9 mouse cellular contexts compared by ENCODE assay signal in genomic region chr4:124882151-124882729, GRCm38 (mm10). TPM values are rescaled to one million over a fixed set of nuclear protein-coding genes. Genes with fewer than 3 reads are reported as not detected.
DNase-seq lines count a peak whose midpoint lies in the region; ATAC-seq and TF ChIP-seq lines count a peak whose summit lies in the region.
"Had no signal": no experiment of that assay in that cellular context is flagged by ENCODE, and none has a peak within 500 bp of the region (broad histone marks: within the 10 kb centered on the region; RNA-seq: fewer than 3 reads in every experiment).

No protein-coding gene starts in this region.

- peak; percentile 36 for ATAC-seq in forebrain, embryonic 15.5 days (replicated peaks)
- ATAC-seq in midbrain, embryonic 14.5 days (ENCODE audit: low FRiP score, low TSS enrichment) = peak; percentile 36; the same call in 1 of the 2 replicates

- H3K27me3 ChIP-seq in kidney, adult 2 months (replicated peaks; ENCODE audit: control insufficient read depth, insufficient read depth, low read length) = no peaks in the 10 kb centered on the region; the same call in 1 of the 2 replicates
- peaks cover 45% of the 10 kb centered on the region for H3K27me3 ChIP-seq in forebrain, embryonic 15.5 days
- H3K27me3 ChIP-seq in midbrain, embryonic 14.5 days (ENCODE audit: control insufficient read depth, insufficient read depth, low read length) = no peaks in the 10 kb centered on the region

- no peak overlapping the region for H3K27ac ChIP-seq in kidney, adult 2 months (ENCODE audit: insufficient read depth, low read depth, low read length)
- no peak overlapping the region for H3K27ac ChIP-seq in forebrain, embryonic 15.5 days (replicated peaks)
- H3K27ac ChIP-seq in midbrain, embryonic 14.5 days (replicated peaks; ENCODE audit: low read depth, low read length) = peak overlapping the region; percentile 72

- no peaks in the 10 kb centered on the region for H3K36me3 ChIP-seq in kidney, adult 2 months (ENCODE audit: control insufficient read depth, insufficient read depth, low read length)
- H3K36me3 ChIP-seq in forebrain, embryonic 15.5 days = no peaks in the 10 kb centered on the region
- no peaks in the 10 kb centered on the region for H3K36me3 ChIP-seq in midbrain, embryonic 14.5 days (ENCODE audit: control insufficient read depth, insufficient read depth, low read length)

- no peak for TF ChIP-seq CTCF in kidney, adult 2 months (conservative IDR thresholded peaks at IDR 0.05; ENCODE audit: insufficient read depth, insufficient read length, low read depth, low read length)

- peak overlapping the region; percentile 88 for H3K4me2 ChIP-seq in forebrain, embryonic 15.5 days (replicated peaks)
- peak overlapping the region; percentile 58 for H3K4me2 ChIP-seq in midbrain, embryonic 14.5 days (ENCODE audit: low read length)

- TF ChIP-seq POLR2A in kidney, adult 2 months (IDR thresholded peaks at IDR 0.05; ENCODE audit: low read depth, low read length) = no peak

- WGBS in kidney, adult 2 months = 3% methylated on average over 37 of the region's 37 CpGs
- under 1% methylated on average over 37 of the region's 37 CpGs for WGBS in forebrain, embryonic 15.5 days
- under 1% methylated on average over 37 of the region's 37 CpGs for WGBS in midbrain, embryonic 14.5 days

- H3K9me3 ChIP-seq in forebrain, embryonic 15.5 days = no peaks in the 10 kb centered on the region
- no peaks in the 10 kb centered on the region for H3K9me3 ChIP-seq in midbrain, embryonic 14.5 days (ENCODE audit: control insufficient read depth, low read length)

- H3K9ac ChIP-seq in forebrain, embryonic 15.5 days (replicated peaks) = peak overlapping the region; percentile 43
- peak overlapping the region; percentile 51 for H3K9ac ChIP-seq in midbrain, embryonic 14.5 days (replicated peaks; ENCODE audit: low read length)

- H3K4me3 ChIP-seq in kidney, adult 2 months (ENCODE audit: insufficient read depth, low read depth, low read length) = no peak overlapping the region
- peak overlapping the region; percentile 52 for H3K4me3 ChIP-seq in forebrain, embryonic 15.5 days
- H3K4me3 ChIP-seq in midbrain, embryonic 14.5 days (replicated peaks; ENCODE audit: low read depth, low read length) = peak overlapping the region; percentile 49

- no peaks in the 10 kb centered on the region for H3K4me1 ChIP-seq in kidney, adult 2 months (ENCODE audit: control insufficient read depth, insufficient read depth, low read length)
- peaks cover 18% of the 10 kb centered on the region for H3K4me1 ChIP-seq in forebrain, embryonic 15.5 days
- H3K4me1 ChIP-seq in midbrain, embryonic 14.5 days (ENCODE audit: control insufficient read depth, insufficient read depth, low read length) = peaks cover 3% of the 10 kb centered on the region; the same call in 1 of the 2 replicates

- DNase-seq in kidney, adult 2 months = peak; percentile 8
- no peak for DNase-seq in kidney, adult 9 months
- DNase-seq in adrenal gland, postnatal 10 days = peak; percentile 82
- DNase-seq in kidney, postnatal 14 days = peak; percentile 43
- DNase-seq in midbrain, embryonic 14.5 days = peak; percentile 66
- no peak for DNase-seq in spleen, adult 12 weeks (ENCODE audit: low spot score)
- DNase-seq in adipocyte (ENCODE audit: low spot score) = no peak

RNA-seq across cellular contexts. Expression of gene Epha10, which starts 1.5 kb away (rescaled TPM):
- polyA plus RNA-seq in kidney, adult 2 months (2012; rRNA removed) = 0.01 TPM in 1 of 2 replicates, not detected in the other
- 1 to 10 TPM; 4.5 to 4.9 TPM for total RNA-seq in adrenal gland, postnatal 10 days (2021)
- polyA plus RNA-seq in forebrain, embryonic 15.5 days (2015; fragmentation: Nextera tagmentation; extraction: Ambion mirVana) = 1.3 and 1.4 TPM in 2 replicates
- polyA plus RNA-seq in midbrain, embryonic 14.5 days (2014; fragmentation: Nextera tagmentation; extraction: Ambion mirVana) = 9.6 and 10.7 TPM in 2 replicates
- total RNA-seq: gastrocnemius, postnatal 4 days had no signal

RNA-seq across cellular contexts. Expression of gene Maneal, which starts 20.3 kb away (rescaled TPM):
- polyA plus RNA-seq in kidney, adult 2 months (2012; rRNA removed) = 0.27 and 0.33 TPM in 2 replicates
- total RNA-seq in adrenal gland, postnatal 10 days (2021) = 1 to 10 TPM; 3.5 to 5.2 TPM
- 9.3 and 10.2 TPM in 2 replicates for polyA plus RNA-seq in forebrain, embryonic 15.5 days (2015; fragmentation: Nextera tagmentation; extraction: Ambion mirVana)
- 16.9 and 18.5 TPM in 2 replicates for polyA plus RNA-seq in midbrain, embryonic 14.5 days (2014; fragmentation: Nextera tagmentation; extraction: Ambion mirVana)

RNA-seq across cellular contexts. Expression of gene 1110065P20Rik, which starts 31.2 kb away (rescaled TPM):
- 57.8 and 69.5 TPM in 2 replicates for polyA plus RNA-seq in kidney, adult 2 months (2012; rRNA removed)
- total RNA-seq in adrenal gland, postnatal 10 days (2021) = 10 to 100 TPM; 49.6 to 54.7 TPM
- polyA plus RNA-seq in forebrain, embryonic 15.5 days (2015; fragmentation: Nextera tagmentation; extraction: Ambion mirVana) = 81.3 and 86.1 TPM in 2 replicates
- 85.1 and 110 TPM in 2 replicates for polyA plus RNA-seq in midbrain, embryonic 14.5 days (2014; fragmentation: Nextera tagmentation; extraction: Ambion mirVana)

RNA-seq across cellular contexts. Expression of gene Yrdc, which starts 31.8 kb away (rescaled TPM):
- polyA plus RNA-seq in kidney, adult 2 months (2012; rRNA removed) = 34.3 TPM in 2 replicates
- 10 to 100 TPM; 34.9 to 42.9 TPM for total RNA-seq in adrenal gland, postnatal 10 days (2021)
- 51.1 and 59.3 TPM in 2 replicates for polyA plus RNA-seq in forebrain, embryonic 15.5 days (2015; fragmentation: Nextera tagmentation; extraction: Ambion mirVana)
- 57.3 and 59.1 TPM in 2 replicates for polyA plus RNA-seq in midbrain, embryonic 14.5 days (2014; fragmentation: Nextera tagmentation; extraction: Ambion mirVana)

RNA-seq across cellular contexts. Expression of gene 9930104L06Rik, which starts 54.6 kb away (rescaled TPM):
- polyA plus RNA-seq in kidney, adult 2 months (2012; rRNA removed) = 7.7 and 8.1 TPM in 2 replicates
- total RNA-seq in adrenal gland, postnatal 10 days (2021) = 10 to 100 TPM in 1 of 2 experiments, 1 to 10 TPM in 1; 9.6 to 11.1 TPM
- polyA plus RNA-seq in forebrain, embryonic 15.5 days (2015; fragmentation: Nextera tagmentation; extraction: Ambion mirVana) = 16.2 and 20.0 TPM in 2 replicates
- 4.9 and 5.6 TPM in 2 replicates for polyA plus RNA-seq in midbrain, embryonic 14.5 days (2014; fragmentation: Nextera tagmentation; extraction: Ambion mirVana)

Comparison
In these comparisons a context has a peak if more than half of its experiments do, and no peak if none do; other contexts are left out.
1. DNase-seq: peak in kidney, adult 2 months (single experiment), adrenal gland, postnatal 10 days (single experiment), kidney, postnatal 14 days (single experiment) and midbrain, embryonic 14.5 days (single experiment); none in kidney, adult 9 months (single experiment), spleen, adult 12 weeks (single experiment) and adipocyte (single experiment).